Mouse (Mus musculus) bone marrow macrophage, adult 2 months (primary cell): ENCODE results near the gene Ccdc89. TPM values are rescaled to one million over a fixed set of nuclear protein-coding genes. Genes with fewer than 3 reads are reported as not detected.
A peak's percentile ranks its signal among the peaks of the same experiment; 100 is the strongest.

ENCODE experiments used
- H3K27ac ChIP-seq: 2 replicates; pipeline ENCODE4 v1.5.1; 2012; ENCODE audit warnings: low read depth, low read length; ENCODE audit not compliant: insufficient read depth
- H3K4me1 ChIP-seq: 2 replicates; pipeline ENCODE4 v1.6.1; 2012; ENCODE audit warnings: low read length; ENCODE audit not compliant: control insufficient read depth, insufficient read depth
- H3K4me3 ChIP-seq: 2 replicates; pipeline ENCODE4 v1.5.1; 2012; ENCODE audit warnings: mild to moderate bottlenecking, low read length, moderate library complexity; ENCODE audit not compliant: insufficient read depth
- CTCF ChIP-seq: IDR thresholded peaks from 2 replicates; pipeline ENCODE4 v1.5.1; 2012; ENCODE audit warnings: low read depth, mild to moderate bottlenecking, low read length, moderate library complexity
- POLR2A ChIP-seq: IDR thresholded peaks from 2 replicates; pipeline ENCODE4 v1.6.1; 2012; ENCODE audit warnings: mild to moderate bottlenecking, low read depth, low read length, borderline replicate concordance
- polyA plus RNA-seq: library from polyadenylated mRNA; stranded (reverse); fragments of >200 nt; gene quantifications from 2 replicates; pipeline ENCODE4 v1.2.4, GENCODE M21; 2012; ENCODE audit not compliant: missing spikeins, insufficient read depth, insufficient read length

Gene Ccdc89
- polyA plus RNA-seq, 1 experiment = not detected

GRCm38 (mm10) chr7:90461441-90461840 is 35.1 kb downstream of the Ccdc89 start:
- no peak for TF ChIP-seq POLR2A
- Histone ChIP-seq H3K4me1 (peaks cover 2% of the 10 kb centered on the region; the same call in 1 of the 2 replicates), H3K27ac (no peak overlapping the region), H3K4me3 (no peak overlapping the region)

GRCm38 (mm10) chr7:90473511-90473910 is 47.1 kb downstream of the Ccdc89 start:
- Histone ChIP-seq H3K27ac (no peak overlapping the region), H3K4me3 (no peak overlapping the region), H3K4me1 (peaks cover 13% of the 10 kb centered on the region)
- TF ChIP-seq POLR2A (no peak), CTCF (no peak)

- TF ChIP-seq POLR2A (peak; percentile 86), CTCF (no peak)
- Histone ChIP-seq H3K4me3 (peak within 1 kb of the TSS; percentile 89), H3K27ac (peak within 1 kb of the TSS; percentile 79), H3K4me1 (peaks cover 13% of the 10 kb centered on the region)
Measured at GRCm38 (mm10) chr7:90475793-90476312, 49.5 kb downstream of the Ccdc89 start, which contains the start of gene Tmem126b. TSS of gene Tmem126b (minus strand) at chr7:90476001.

GRCm38 (mm10) chr7:90476313-90477245 is 50.2 kb downstream of the Ccdc89 start, which contains the start of gene Dlg2:
TSS of gene Dlg2 (plus strand) at chr7:90476672.
- peak within 1 kb of the TSS; percentile 89 for H3K4me3 ChIP-seq
- TF ChIP-seq CTCF (no peak), POLR2A (no peak)
- peak within 1 kb of the TSS; percentile 79 for H3K27ac ChIP-seq
- H3K4me1 ChIP-seq = peaks cover 13% of the 10 kb centered on the region

Other genes with a start within 250 kb of the Ccdc89 start
- gene Ccdc83, start 160.8 kb upstream of the Ccdc89 start, polyA plus RNA-seq = not detected in 2 replicates
- gene Sytl2, start 124.3 kb upstream of the Ccdc89 start, polyA plus RNA-seq = 0.47 and 0.75 TPM in 2 replicates
- gene Crebzf, start 16.2 kb downstream of the Ccdc89 start, polyA plus RNA-seq = 49.0 and 54.4 TPM in 2 replicates
- gene Tmem126a, start 30.7 kb downstream of the Ccdc89 start, polyA plus RNA-seq = 41.9 and 46.9 TPM in 2 replicates
- 25.6 and 27.1 TPM in 2 replicates for gene Tmem126b, start 49.4 kb downstream of the Ccdc89 start, polyA plus RNA-seq
- gene Dlg2, start 50.1 kb downstream of the Ccdc89 start, polyA plus RNA-seq = not detected in 2 replicates